Mouse (Mus musculus) liver, embryonic 14.5 days (tissue): ENCODE measurements at regions not wholly inside any gene's neighbourhood (a gene's known extent, or its start where the extent isn't known, plus 50 kb on each side); places are given as distances from the start of the nearest gene placed in this dataset.

Experiments used
- ATAC-seq: fragments of 200-750 bp; cut with Nextera tagmentation; 2 replicates; pipeline ENCODE4 v1.8.0; 2017; ENCODE audit warnings: moderate number of reproducible peaks, mild to moderate bottlenecking, moderate library complexity; ENCODE audit not compliant: insufficient read depth
- DNase-seq, 3 experiments: peaks; one replicate each; pipeline ENCODE4 v3.0.0-alpha.2; 2012 to 2013; ENCODE audit warnings: low read depth in 3 of 3, low spot score in 3 of 3
- H3K27ac ChIP-seq: fragments of 300-500 bp; sonication (generic); 2 replicates; pipeline ENCODE4 v1.5.1; 2014; ENCODE audit warnings: moderate library complexity, mild to moderate bottlenecking, control low read depth, inconsistent platforms
- H3K27me3 ChIP-seq: fragments of 300-500 bp; sonication (generic); 2 replicates; pipeline ENCODE4 v1.6.1; 2014; ENCODE audit warnings: mild to moderate bottlenecking, low read length, moderate library complexity; ENCODE audit not compliant: control insufficient read depth, insufficient read depth
- H3K36me3 ChIP-seq: fragments of 300-500 bp; sonication (generic); replicated peaks from 2 replicates; pipeline ENCODE4 v1.6.1; 2014; ENCODE audit warnings: low read depth; ENCODE audit not compliant: control insufficient read depth, insufficient read depth
- H3K4me1 ChIP-seq, 2 experiments: fragments of 200-500 bp in 1 of 2; fragments of 300-500 bp in 1 of 2; sonication (generic) in 1 of 2; replicated peaks; 2 replicates each; pipeline ENCODE4 v1.6.1; 2012 to 2014; ENCODE audit warnings: antibody characterized with exemption in 1 of 2, inconsistent platforms in 1 of 2, low read length in 1 of 2; ENCODE audit not compliant: control insufficient read depth in 2 of 2, insufficient read depth in 2 of 2
- H3K4me2 ChIP-seq: fragments of 300-500 bp; sonication (generic); 2 replicates; pipeline ENCODE4 v1.6.1; 2014; ENCODE audit warnings: low read depth, mild to moderate bottlenecking, control low read depth, moderate library complexity
- H3K4me3 ChIP-seq, 2 experiments: fragments of 200-500 bp in 1 of 2; fragments of 300-500 bp in 1 of 2; sonication (generic) in 1 of 2; 2 replicates each; pipeline ENCODE4 v1.5.1; 2012 to 2014; ENCODE audit warnings: low read depth in 2 of 2, low read length in 2 of 2, mild to moderate bottlenecking in 2 of 2, control low read depth in 1 of 2, inconsistent platforms in 1 of 2, moderate library complexity in 1 of 2; ENCODE audit not compliant: insufficient read depth in 1 of 2
- H3K9ac ChIP-seq: fragments of 300-500 bp; sonication (generic); replicated peaks from 2 replicates; pipeline ENCODE4 v1.6.1; 2014; ENCODE audit warnings: mild to moderate bottlenecking, control low read depth, moderate library complexity
- H3K9me3 ChIP-seq: fragments of 300-500 bp; sonication (generic); 2 replicates; pipeline ENCODE4 v1.6.1; 2016; ENCODE audit warnings: low read length, mixed read lengths; ENCODE audit not compliant: control insufficient read depth
- CTCF ChIP-seq: IDR thresholded peaks from 2 replicates; pipeline ENCODE4 v1.5.1; 2016; ENCODE audit warnings: antibody characterized with exemption, low read depth, control low read depth
- EP300 ChIP-seq: IDR thresholded peaks from 2 replicates; pipeline ENCODE4 v1.6.1; 2016; ENCODE audit warnings: antibody characterized with exemption, low read depth
- WGBS: fragments of 180-500 bp; shearing (Covaris S2); extraction: QIAGEN DNeasy Blood & Tissue Kit; methylation state at CpG from one replicate; pipeline ENCODE4 v1.1.7; 2014; ENCODE audit not compliant: insufficient replicate concordance; 5-methylcytosine and 5-hydroxymethylcytosine counted together

GRCm38 (mm10) chr11:24983060-24983629 is 905.3 kb downstream of the Bcl11a start:
- Histone ChIP-seq H3K36me3 (no peaks in the 10 kb centered on the region), H3K27ac (no peak overlapping the region), H3K9me3 (no peaks in the 10 kb centered on the region), H3K9ac (no peak overlapping the region), H3K4me3 (no peak overlapping the region), H3K4me2 (no peak overlapping the region), H3K27me3 (no peaks in the 10 kb centered on the region), H3K4me1 (no peaks in the 10 kb centered on the region)
- TF ChIP-seq CTCF = no peak
- no peak for TF ChIP-seq EP300
- no peak for DNase-seq
- 62% methylated on average over 10 of the region's 10 CpGs for WGBS
- no peak for ATAC-seq

GRCm38 (mm10) chr11:25005491-25005890 is 927.6 kb downstream of the Bcl11a start:
- no peaks in the 10 kb centered on the region for H3K4me1 ChIP-seq
- no peaks in the 10 kb centered on the region for H3K27me3 ChIP-seq
- ATAC-seq (no peak), DNase-seq (no peak)
- H3K4me2 ChIP-seq = no peak overlapping the region
- WGBS = 27% methylated on average over 5 of the region's 5 CpGs
- no peak overlapping the region for H3K9ac ChIP-seq
- H3K27ac ChIP-seq = no peak overlapping the region
- H3K4me3 ChIP-seq = no peak overlapping the region
- TF ChIP-seq CTCF = no peak
- TF ChIP-seq EP300 = no peak
- no peaks in the 10 kb centered on the region for H3K36me3 ChIP-seq
- H3K9me3 ChIP-seq = no peaks in the 10 kb centered on the region

GRCm38 (mm10) chr11:25026786-25027185 is 948.9 kb downstream of the Bcl11a start:
- Histone ChIP-seq H3K36me3 (no peaks in the 10 kb centered on the region), H3K9me3 (no peaks in the 10 kb centered on the region), H3K27ac (no peak overlapping the region), H3K4me2 (no peak overlapping the region), H3K4me1 (no peaks in the 10 kb centered on the region), H3K4me3 (no peak overlapping the region), H3K9ac (no peak overlapping the region), H3K27me3 (no peaks in the 10 kb centered on the region)
- WGBS = 56% methylated on average over 4 of the region's 4 CpGs
- no peak for TF ChIP-seq EP300
- TF ChIP-seq CTCF = no peak
- ATAC-seq = no peak
- no peak for DNase-seq

GRCm38 (mm10) chr11:25040983-25041382 is 963.1 kb downstream of the Bcl11a start:
- no peaks in the 10 kb centered on the region for H3K27me3 ChIP-seq
- no peak for ATAC-seq
- H3K4me2 ChIP-seq = no peak overlapping the region
- no peak for TF ChIP-seq EP300
- TF ChIP-seq CTCF = no peak
- H3K27ac ChIP-seq = no peak overlapping the region
- H3K4me3 ChIP-seq = no peak overlapping the region
- no peaks in the 10 kb centered on the region for H3K9me3 ChIP-seq
- H3K9ac ChIP-seq = no peak overlapping the region
- no peaks in the 10 kb centered on the region for H3K4me1 ChIP-seq
- no peak for DNase-seq
- WGBS = 40% methylated on average over 4 of the region's 4 CpGs
- H3K36me3 ChIP-seq = no peaks in the 10 kb centered on the region

GRCm38 (mm10) chr11:25042763-25043162 is 964.9 kb downstream of the Bcl11a start:
- 45% methylated on average over 3 of the region's 3 CpGs for WGBS
- H3K9ac ChIP-seq = no peak overlapping the region
- H3K4me3 ChIP-seq = no peak overlapping the region
- TF ChIP-seq EP300 (no peak), CTCF (no peak)
- no peak for ATAC-seq
- H3K4me2 ChIP-seq = no peak overlapping the region
- no peaks in the 10 kb centered on the region for H3K27me3 ChIP-seq
- H3K27ac ChIP-seq = no peak overlapping the region
- no peaks in the 10 kb centered on the region for H3K36me3 ChIP-seq
- H3K4me1 ChIP-seq = no peaks in the 10 kb centered on the region
- no peak for DNase-seq
- H3K9me3 ChIP-seq = no peaks in the 10 kb centered on the region
